Mouse (Mus musculus) small intestine, adult 2 months (tissue): Measurements from ENCODE around the gene Pou1f1. TPM values are rescaled to one million over a fixed set of nuclear protein-coding genes. Genes with fewer than 3 reads are reported as not detected.
A peak's percentile ranks its signal among the peaks of the same experiment; 100 is the strongest.

ENCODE experiments used
- H3K27ac ChIP-seq: fragments of 200-500 bp; 2 replicates; pipeline ENCODE4 v1.5.1; 2012; ENCODE audit warnings: low read depth, low read length, control low read depth, inconsistent platforms; ENCODE audit not compliant: insufficient read depth
- H3K27me3 ChIP-seq: fragments of 200-500 bp; 2 replicates; pipeline ENCODE4 v1.6.1; 2012; ENCODE audit warnings: mild to moderate bottlenecking, moderate library complexity, low read length, inconsistent platforms; ENCODE audit not compliant: control insufficient read depth, insufficient read depth
- H3K36me3 ChIP-seq: fragments of 200-500 bp; 2 replicates; pipeline ENCODE4 v1.6.1; 2012; ENCODE audit warnings: mild to moderate bottlenecking, low read length, control low read depth, inconsistent platforms; ENCODE audit not compliant: control insufficient read depth, insufficient read depth
- H3K4me1 ChIP-seq: fragments of 200-500 bp; 2 replicates; pipeline ENCODE4 v1.6.1; 2012; ENCODE audit warnings: low read length, inconsistent platforms, mixed read lengths; ENCODE audit not compliant: control insufficient read depth, insufficient read depth, insufficient read length
- H3K4me3 ChIP-seq: fragments of 200-500 bp; 2 replicates; pipeline ENCODE4 v1.5.1; 2012; ENCODE audit warnings: low read depth, mild to moderate bottlenecking, control low read depth, inconsistent platforms, low read length, moderate library complexity
- CTCF ChIP-seq: fragments of 200-500 bp; IDR thresholded peaks from 2 replicates; pipeline ENCODE4 v1.5.1; 2012; ENCODE audit warnings: low read depth, mild to moderate bottlenecking, control low read depth, inconsistent platforms, low read length, moderate library complexity, mixed read lengths; ENCODE audit not compliant: insufficient replicate concordance, insufficient read length; ENCODE audit errors: extremely low read depth
- POLR2A ChIP-seq: fragments of 200-500 bp; IDR thresholded peaks from 2 replicates; pipeline ENCODE4 v1.6.1; 2012; ENCODE audit warnings: low read depth, mild to moderate bottlenecking, control low read depth, inconsistent platforms, low read length, moderate library complexity
- WGBS: fragments of 180-500 bp; shearing (Covaris S2); methylation state at CpG from one replicate; pipeline ENCODE4 v1.1.7; 2018; 5-methylcytosine and 5-hydroxymethylcytosine counted together
- polyA plus RNA-seq: library from polyadenylated mRNA; depleted of rRNA; stranded (reverse); fragments of >200 nt; gene quantifications from 2 replicates; pipeline ENCODE4 v1.2.3, GENCODE M21; 2012

Pou1f1 gene
- polyA plus RNA-seq, 1 experiment: not detected

DNA sequence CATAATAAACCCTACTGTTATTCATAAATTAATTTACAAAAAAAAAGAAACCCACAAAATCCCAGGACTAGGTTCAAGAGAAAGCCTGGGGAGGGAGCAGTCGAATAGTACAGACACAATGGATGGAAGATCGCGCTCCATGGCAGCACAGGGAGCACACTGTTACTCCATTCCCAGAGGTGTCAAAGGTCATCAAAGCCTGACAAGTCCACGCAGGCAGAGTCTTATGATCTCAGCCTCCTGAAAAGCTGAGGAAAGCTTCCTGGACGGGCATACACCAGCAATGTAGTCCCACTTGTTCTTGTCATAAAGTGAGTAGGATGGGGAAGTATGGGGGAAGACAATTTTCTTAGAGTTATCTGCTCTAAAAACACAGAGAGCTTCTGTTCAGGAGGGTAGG lies 37.1 kb downstream of the Pou1f1 start:
- Histone ChIP-seq H3K4me3 (no peak overlapping the region), H3K4me1 (peaks cover 16% of the 10 kb centered on the region; the same call in 1 of the 2 replicates), H3K27ac (0 out of 2 replicates have a peak overlapping the region, but pooled peaks have one; percentile 30), H3K27me3 (no peaks in the 10 kb centered on the region), H3K36me3 (no peaks in the 10 kb centered on the region)
- 52% methylated on average over 5 of the region's 5 CpGs for WGBS
- no peak for TF ChIP-seq CTCF
- TF ChIP-seq POLR2A: no peak

DNA sequence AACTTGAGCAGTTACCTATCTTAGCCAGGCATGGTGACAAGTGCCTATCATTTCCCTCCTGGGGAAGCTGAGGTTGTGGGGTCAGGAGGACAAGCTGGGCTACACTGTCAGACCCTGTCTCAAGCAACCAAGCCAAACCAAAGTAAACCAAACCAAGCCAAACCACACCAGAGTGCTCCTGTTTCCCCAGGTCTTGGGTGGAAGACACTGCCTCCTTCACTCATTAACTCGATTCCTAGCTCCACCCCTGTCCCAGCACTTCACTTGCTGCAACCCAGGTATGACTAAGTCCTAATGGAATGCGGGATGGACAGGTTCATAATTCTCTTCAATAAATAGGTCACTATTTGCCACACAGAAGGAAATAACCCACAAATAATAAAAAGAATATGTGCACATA lies 39.3 kb downstream of the Pou1f1 start:
- Histone ChIP-seq H3K27ac (peak overlapping the region; percentile 26), H3K27me3 (no peaks in the 10 kb centered on the region), H3K4me3 (no peak overlapping the region; the same call in 1 of the 2 replicates), H3K4me1 (peaks cover 20% of the 10 kb centered on the region; the same call in 1 of the 2 replicates), H3K36me3 (no peaks in the 10 kb centered on the region)
- TF ChIP-seq CTCF: no peak
- TF ChIP-seq POLR2A: no peak
- 39% methylated on average over 2 of the region's 2 CpGs for WGBS

DNA sequence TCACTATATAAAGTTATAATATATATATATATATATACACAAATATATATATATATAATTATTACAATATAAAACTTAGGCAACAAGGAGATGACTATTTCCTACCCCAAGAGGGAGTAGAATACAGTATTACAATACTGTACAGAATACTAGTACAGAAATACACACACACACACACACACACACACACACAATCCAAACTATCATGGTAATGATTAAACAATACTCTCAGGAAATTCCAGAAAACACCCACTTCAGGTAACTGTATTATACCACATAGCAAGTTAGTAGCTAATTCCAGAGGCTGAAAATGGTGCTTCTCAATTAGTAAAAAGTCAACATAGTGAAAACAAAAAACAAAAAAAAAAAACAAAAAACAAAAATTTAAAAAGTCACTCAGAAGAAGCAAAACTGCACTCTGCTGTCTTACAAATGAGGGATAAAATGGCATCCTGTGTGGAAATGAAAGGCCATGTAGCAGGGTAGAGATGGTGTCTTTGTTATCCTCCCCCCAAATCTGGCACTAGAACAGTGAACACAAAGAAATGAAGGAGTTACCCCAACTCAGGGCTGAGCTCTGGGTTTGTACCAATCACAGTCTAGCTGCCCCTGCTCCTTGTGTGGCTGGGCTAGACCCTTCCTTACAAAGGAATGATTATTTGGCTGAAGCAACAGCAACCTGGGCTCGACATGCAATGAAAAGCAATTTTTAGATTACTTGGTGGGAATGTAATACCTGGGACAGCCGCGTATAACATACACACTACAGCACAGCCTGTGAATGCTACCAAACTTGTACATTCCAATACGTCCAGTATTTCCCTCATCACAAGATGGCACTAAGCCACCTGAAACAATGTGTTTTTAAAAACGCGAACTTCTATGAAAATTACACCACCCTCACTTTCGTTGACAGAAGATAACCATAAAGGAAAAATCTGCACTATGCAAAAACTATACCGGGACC lies 41.0 kb downstream of the Pou1f1 start:
- peaks cover 28% of the 10 kb centered on the region; the same call in 1 of the 2 replicates for H3K4me1 ChIP-seq
- TF ChIP-seq CTCF (no peak), POLR2A (no peak)
- peak overlapping the region; percentile 88 for H3K4me3 ChIP-seq
- 1% methylated on average over 8 of the region's 8 CpGs for WGBS
- peak overlapping the region; percentile 78 for H3K27ac ChIP-seq
- no peaks in the 10 kb centered on the region for H3K27me3 ChIP-seq
- no peaks in the 10 kb centered on the region for H3K36me3 ChIP-seq

DNA sequence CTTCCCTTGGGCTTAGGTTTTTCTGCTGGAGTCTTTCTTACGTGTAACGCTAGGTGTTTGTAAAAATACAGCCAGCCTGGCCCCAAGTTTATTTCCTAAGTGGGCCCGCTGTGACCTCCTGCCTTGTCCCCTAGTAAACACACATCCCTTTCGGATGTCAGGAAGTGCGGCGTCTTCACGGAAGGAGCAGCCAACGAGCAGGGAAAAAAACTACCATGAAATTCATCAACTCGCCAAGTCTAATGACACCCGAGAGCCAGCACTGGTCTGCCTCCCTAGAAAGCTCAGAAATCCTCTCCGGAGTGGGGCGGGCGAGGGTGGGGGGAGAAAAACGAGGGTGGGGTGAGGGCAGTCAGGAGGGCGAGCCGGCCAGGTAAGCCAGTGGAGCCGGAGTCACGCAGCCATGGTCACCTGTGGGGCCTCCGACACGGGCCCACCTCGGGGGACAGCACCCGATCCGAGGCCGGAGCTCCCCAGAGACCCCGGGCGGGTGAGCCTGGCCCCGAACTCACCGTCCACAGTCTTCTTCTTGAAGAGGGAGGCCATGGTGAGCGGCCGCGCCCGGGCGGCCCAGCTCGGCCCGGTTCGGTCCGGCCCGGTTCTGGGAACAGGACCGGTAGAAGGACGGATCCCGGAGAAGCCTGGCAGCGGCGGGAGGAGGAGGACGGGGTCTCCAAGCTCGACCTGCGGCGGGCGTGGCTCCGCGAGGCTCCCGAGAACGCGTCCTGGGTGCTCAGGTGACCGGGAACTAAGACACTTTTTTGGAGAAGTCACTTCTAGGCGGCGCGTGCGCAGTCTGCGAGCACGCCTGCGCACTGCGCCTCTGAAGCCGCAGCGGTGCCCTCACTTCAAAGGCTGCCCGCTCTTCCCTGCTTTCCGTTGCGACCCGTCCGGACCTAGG lies 41.9 kb downstream of the Pou1f1 start, which contains the start of gene Chmp2b:
Chmp2b (minus strand) TSS at position 764 of the 901 bp plus-strand sequence.
- WGBS: under 1% methylated on average over 69 of the region's 69 CpGs
- Histone ChIP-seq H3K27ac (peak within 1 kb of the TSS; percentile 78), H3K27me3 (no peaks in the 10 kb centered on the region), H3K4me3 (peak within 1 kb of the TSS; percentile 88), H3K4me1 (peaks cover 26% of the 10 kb centered on the region; the same call in 1 of the 2 replicates), H3K36me3 (no peaks in the 10 kb centered on the region)
- no peak for TF ChIP-seq CTCF
- TF ChIP-seq POLR2A: peak; percentile 77

DNA sequence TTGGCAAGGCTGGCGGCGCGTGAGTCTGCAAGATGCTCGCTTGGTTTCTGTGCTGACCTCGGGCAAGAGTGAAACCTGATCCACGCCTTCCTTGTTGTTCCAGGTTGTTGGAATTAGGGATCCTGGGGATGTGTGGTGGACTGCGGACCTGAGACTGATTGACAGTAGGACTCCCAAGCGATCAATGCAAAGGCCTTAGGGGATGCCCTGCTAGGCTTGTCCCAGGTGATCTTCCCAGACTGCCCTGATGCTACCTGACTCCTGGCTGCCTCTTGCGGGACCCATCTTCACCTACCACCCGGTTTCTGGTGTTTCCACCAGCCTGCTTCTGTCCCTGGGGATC lies 42.5 kb downstream of the Pou1f1 start:
- WGBS: 1% methylated on average over 10 of the region's 10 CpGs
- H3K27ac ChIP-seq: peak overlapping the region; percentile 17; the same call in 1 of the 2 replicates

DNA sequence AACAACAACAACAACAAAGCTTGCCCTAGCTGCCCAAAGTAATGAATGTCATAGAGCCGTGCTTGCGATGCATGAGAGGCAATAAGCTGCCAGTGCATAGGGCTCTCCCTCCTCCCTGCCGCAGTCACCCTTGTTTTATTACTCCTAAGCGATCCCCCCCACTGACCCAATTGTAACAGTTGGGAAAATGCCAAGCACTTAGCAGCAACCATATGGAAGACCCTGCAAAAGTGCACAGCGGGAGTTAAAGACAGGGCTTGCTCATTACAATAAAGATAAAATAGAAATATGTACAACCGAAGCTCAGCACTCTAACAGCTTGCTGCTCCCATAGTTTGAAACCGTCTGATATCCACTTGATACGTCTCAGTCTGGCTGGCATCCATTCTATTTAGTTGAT lies 44.0 kb downstream of the Pou1f1 start:
- WGBS: 45% methylated on average over 8 of the region's 8 CpGs
- Histone ChIP-seq H3K4me3 (no peak overlapping the region), H3K27ac (peak overlapping the region; percentile 6; the same call in 1 of the 2 replicates), H3K27me3 (no peaks in the 10 kb centered on the region), H3K36me3 (no peaks in the 10 kb centered on the region), H3K4me1 (peaks cover 18% of the 10 kb centered on the region; the same call in 1 of the 2 replicates)
- TF ChIP-seq POLR2A (no peak), CTCF (no peak)

More for the DNA sequence above, 42.5 kb downstream of the Pou1f1 start:
- Histone ChIP-seq H3K4me3 (peak overlapping the region; percentile 88), H3K4me1 (peaks cover 22% of the 10 kb centered on the region; the same call in 1 of the 2 replicates), H3K36me3 (no peaks in the 10 kb centered on the region), H3K27me3 (no peaks in the 10 kb centered on the region)
- TF ChIP-seq CTCF (no peak), POLR2A (no peak)

DNA sequence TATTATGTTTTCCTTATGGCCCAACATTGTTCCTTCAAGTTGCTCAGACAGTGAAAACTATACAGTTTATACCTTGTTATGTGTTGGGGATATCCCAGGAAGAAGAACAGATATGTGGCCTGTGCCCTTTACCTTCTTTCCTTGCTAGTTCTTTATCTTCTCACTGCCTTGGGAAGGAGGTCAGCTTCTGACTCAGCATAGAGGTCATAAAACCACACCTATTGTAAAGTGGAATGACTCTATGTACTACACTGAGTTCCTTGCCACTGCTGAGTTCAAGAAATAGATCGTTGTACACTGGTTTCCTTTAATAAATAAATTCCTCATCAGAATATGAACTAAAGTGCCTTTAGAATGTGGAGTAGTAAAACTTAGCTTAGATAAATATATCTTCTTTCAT lies 44.6 kb downstream of the Pou1f1 start:
- H3K27ac ChIP-seq: peak overlapping the region; percentile 79; the same call in 1 of the 2 replicates
- no peaks in the 10 kb centered on the region for H3K27me3 ChIP-seq
- no peaks in the 10 kb centered on the region for H3K36me3 ChIP-seq
- peaks cover 17% of the 10 kb centered on the region; the same call in 1 of the 2 replicates for H3K4me1 ChIP-seq
- TF ChIP-seq POLR2A (no peak), CTCF (no peak)
- 27% methylated on average over 1 of the region's 1 CpGs for WGBS
- no peak overlapping the region for H3K4me3 ChIP-seq
